Mouse (Mus musculus) testis, postnatal 14 days (tissue): ENCODE measurements around the gene Gpr179.
"Not testable (repeated sequence)": the region's sequence is repeated elsewhere in the genome, so short reads cannot be mapped to it uniquely, and the experiment has no call there.

Experiments
- DNase-seq: peaks from one replicate; pipeline ENCODE4 v3.0.0; 2021; ENCODE audit warnings: low spot score

Gpr179 gene

GRCm38 (mm10) chr11:97355247-97355646 is 3.4 kb upstream of the Gpr179 start:
- DNase-seq, result no peak

- no peak for DNase-seq
These were observed 2.8 kb upstream of the Gpr179 start for GRCm38 (mm10) chr11:97354646-97355045.

DNA sequence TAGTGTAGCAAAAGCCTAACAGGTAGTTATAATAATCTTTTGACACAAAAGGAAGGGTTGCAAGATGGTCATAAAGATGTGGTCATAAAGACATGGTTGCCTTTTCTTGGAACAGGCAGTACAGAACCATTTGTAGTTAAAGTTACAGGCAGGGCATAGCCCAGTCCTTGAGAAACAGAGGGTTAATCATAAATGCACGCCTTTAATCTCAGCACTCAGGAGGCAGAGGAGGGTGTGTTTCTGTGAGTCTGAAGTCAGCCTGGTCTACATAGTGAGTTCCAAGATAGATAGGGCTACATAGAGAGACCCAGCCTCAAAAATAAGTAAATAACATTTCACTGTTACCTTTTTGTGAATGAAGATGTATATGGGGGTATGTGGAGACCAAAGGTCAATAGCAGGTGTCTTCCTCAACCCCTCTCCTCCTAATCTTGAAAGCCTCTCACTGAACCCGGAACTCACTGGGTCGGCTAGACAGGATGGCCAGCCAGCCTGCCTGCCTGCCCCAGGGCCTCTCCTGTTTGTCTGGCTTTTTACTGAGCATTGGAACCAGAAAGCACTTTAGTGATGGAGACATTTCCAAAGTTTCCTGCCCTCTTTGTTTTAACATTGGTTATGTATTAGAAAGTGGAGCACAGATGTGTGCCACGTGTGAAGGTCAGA is 1.2 kb upstream of the Gpr179 start:
- DNase-seq, result no peak

DNA sequence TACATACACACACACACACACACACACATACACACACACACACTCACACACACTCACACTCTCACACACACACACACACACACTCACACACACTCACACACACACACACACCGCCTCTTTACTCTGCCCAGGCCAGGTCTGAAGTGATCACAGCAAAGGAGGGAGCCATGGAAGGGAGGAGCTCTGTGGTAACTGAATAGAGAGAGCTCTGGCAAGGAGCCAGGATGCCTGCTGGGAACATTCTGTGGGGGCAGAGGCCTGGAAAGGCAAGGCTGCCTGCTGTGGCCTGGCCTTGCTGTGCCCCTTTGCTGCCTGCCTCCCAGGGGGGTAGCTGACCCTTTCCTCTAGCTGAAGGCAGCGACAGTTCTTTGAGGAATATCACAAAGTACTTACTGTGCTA is 1.8 kb downstream of the Gpr179 start:
- DNase-seq, result peak; percentile 90

GRCm38 (mm10) chr11:97347291-97347690 is 4.6 kb downstream of the Gpr179 start:
- no peak for DNase-seq

DNA sequence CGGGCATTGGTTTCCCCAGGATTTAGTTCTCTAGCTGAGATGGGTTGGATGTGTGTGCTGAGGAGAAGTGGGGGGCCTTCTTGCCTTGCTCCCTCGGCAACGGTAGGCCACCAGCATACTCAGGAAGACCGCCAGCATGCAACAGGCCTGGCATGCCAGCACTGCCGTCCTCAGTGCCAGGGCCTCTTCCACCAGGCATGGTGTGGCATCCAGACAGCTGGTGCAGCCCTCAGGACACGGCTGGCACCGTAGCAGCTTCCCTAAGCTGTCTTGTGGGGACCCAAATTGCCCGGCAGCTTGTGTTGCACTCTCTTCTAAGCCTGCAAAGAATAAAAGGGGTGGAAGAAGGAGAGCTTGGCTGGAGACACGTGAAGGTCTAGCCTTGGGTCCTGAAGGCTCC is 5.5 kb downstream of the Gpr179 start:
- no peak for DNase-seq

DNA sequence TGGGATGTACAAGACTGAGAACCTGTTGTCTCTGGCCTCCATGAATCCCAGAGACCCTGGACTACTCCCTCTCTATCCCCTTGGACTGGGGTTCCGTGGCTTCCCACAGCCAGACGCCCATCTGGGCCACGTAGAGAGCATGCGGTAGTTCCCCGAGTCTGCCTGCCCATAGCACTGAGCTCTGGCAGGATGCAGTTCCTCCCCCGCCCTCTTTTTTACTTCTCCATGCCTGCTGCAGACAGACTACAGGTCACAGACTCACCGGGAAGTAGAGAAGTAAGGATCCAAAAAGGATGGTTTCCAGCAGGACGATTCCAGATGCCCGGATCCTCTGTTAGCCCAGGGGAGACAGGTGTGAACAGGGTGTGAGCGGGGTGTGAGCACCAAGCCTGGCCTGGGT is 6.4 kb downstream of the Gpr179 start:
- no peak for DNase-seq

GRCm38 (mm10) chr11:97343619-97344018 is 8.3 kb downstream of the Gpr179 start:
- no peak for DNase-seq

- no peak for DNase-seq
These were observed 8.7 kb downstream of the Gpr179 start for GRCm38 (mm10) chr11:97343175-97343574.

GRCm38 (mm10) chr11:97338977-97339315 is 12.9 kb downstream of the Gpr179 start:
- peak; percentile 77 for DNase-seq

GRCm38 (mm10) chr11:97338302-97338976 is 13.4 kb downstream of the Gpr179 start:
- DNase-seq, result peak; percentile 39

- no peak for DNase-seq
These were observed 14.5 kb downstream of the Gpr179 start for GRCm38 (mm10) chr11:97337363-97337762.

- no peak for DNase-seq
These were observed 15.0 kb downstream of the Gpr179 start for GRCm38 (mm10) chr11:97336751-97337345.

- no peak for DNase-seq
These were observed 15.6 kb downstream of the Gpr179 start for GRCm38 (mm10) chr11:97336238-97336637.

GRCm38 (mm10) chr11:97334400-97334799 is 17.5 kb downstream of the Gpr179 start:
- no peak for DNase-seq

- no peak for DNase-seq
These were observed 18.0 kb downstream of the Gpr179 start for GRCm38 (mm10) chr11:97333896-97334295.

DNA sequence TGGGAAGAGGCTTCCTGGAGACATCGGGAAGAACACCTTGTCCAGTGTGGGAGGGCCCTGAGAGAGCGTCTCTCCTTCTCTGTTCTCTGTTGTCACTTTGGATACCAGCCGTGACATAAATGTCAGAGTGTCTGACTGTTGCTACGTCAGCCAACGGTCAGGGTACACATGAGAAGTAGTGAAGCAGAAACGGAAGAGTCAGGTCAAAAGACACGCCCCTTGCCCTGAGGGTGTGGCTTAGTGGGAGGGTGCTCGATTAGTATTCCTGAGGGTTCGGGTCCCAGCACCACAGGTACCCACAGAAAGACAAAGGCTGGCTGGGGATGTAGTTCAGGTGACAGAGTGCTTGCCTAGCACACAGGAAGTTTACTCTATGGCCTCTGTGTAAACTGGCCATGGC is 18.8 kb downstream of the Gpr179 start:
- DNase-seq, result no peak

- DNase-seq, result no peak
These were observed 20.4 kb downstream of the Gpr179 start for GRCm38 (mm10) chr11:97331231-97332190.

- no peak for DNase-seq
These were observed 21.6 kb downstream of the Gpr179 start for GRCm38 (mm10) chr11:97330315-97330714.

- DNase-seq, result no peak
These were observed 23.7 kb downstream of the Gpr179 start for GRCm38 (mm10) chr11:97328148-97328547.

- DNase-seq, result no peak
These were observed 26.7 kb downstream of the Gpr179 start for GRCm38 (mm10) chr11:97325224-97325623.

DNA sequence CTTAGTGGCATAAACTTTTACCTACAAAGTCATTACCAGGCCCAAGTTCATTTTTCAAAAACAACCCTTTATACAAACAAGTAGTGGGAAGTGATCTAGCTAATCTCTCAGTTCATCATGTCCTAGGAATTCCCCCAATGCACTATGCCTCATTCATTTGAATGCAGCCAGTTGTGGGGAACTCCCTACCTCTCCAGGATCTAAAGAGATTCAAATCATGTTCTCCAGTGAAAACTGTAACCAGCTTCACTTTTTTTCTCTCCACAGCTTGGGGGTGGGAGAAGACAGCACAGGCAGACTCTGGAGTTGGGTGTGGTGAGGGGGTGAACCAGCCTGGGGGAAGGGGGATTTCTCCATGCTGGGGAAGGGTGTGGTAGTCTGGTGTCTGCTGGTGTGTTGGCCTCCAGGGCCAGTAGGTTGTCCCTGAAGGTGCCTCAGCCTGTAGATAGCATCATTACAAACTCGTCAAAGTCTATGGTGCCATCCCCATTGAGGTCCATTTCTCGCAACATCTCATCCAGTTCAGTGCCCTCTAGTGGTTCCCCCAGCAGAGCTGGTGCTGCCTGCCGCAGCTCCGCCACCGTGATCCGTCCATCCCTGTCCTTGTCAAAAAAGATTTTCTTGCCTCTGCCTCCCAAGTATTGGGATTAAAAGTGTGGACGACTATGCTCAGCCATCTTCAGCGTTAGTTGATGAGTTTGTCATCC is 29.8 kb downstream of the Gpr179 start:
- DNase-seq, result not testable (repeated sequence)
